ENCODE assay signal across 9 mouse cellular contexts in the genomic region with DNA sequence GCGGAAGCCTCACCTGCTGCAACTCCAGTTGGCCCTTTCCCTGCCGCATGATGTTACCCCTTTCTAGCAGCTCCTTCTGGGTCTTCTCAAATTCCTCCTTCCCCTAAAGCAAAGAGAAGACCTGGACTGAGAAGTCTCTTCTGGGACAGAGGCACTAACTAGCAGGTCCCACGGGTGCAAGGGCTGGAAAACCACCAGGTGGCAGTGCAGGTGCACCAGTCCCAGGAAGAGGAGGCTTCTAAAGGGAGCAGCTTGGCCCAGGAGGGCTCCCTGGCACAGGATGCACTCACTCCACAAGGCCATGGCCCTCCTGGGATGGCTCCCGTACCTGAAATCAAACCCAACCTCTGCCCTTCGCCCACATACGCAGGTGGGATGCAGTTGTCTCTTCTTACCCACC. TPM values are rescaled to one million over a fixed set of nuclear protein-coding genes. Genes with fewer than 3 reads are reported as not detected.
DNase-seq lines count a peak whose midpoint lies in the region; ATAC-seq and TF ChIP-seq lines count a peak whose summit lies in the region.
"Had no signal": no experiment of that assay in that cellular context is flagged by ENCODE, and none has a peak within 500 bp of the region (broad histone marks: within the 10 kb centered on the region; RNA-seq: fewer than 3 reads in every experiment).

No protein-coding gene starts in this region.

- H3K9me3 ChIP-seq in heart, embryonic 11.5 days (replicated peaks; ENCODE audit: control insufficient read depth, low read length), result no peaks in the 10 kb centered on the region
- H3K9me3 ChIP-seq in heart, embryonic 12.5 days (replicated peaks), result no peaks in the 10 kb centered on the region
- H3K9me3 ChIP-seq in embryonic facial prominence, embryonic 10.5 days, result no peaks in the 10 kb centered on the region

- no peak for ATAC-seq in heart, embryonic 11.5 days (replicated peaks; ENCODE audit: insufficient number of reproducible peaks, low FRiP score, low TSS enrichment)
- ATAC-seq in heart, embryonic 12.5 days (ENCODE audit: insufficient number of reproducible peaks, low FRiP score), result no peak

- DNase-seq in adrenal gland, postnatal 10 days, result peak; percentile 81
- peak; percentile 66 for DNase-seq in embryonic facial prominence, embryonic 10.5 days (ENCODE audit: low spot score)
- peak; percentile 81 for DNase-seq in kidney, adult 18-20 months
- DNase-seq in lung, postnatal 14 days, result peak; percentile 75
- peak; percentile 65 for DNase-seq in thymus, postnatal 25 days

- no peak overlapping the region for H3ac ChIP-seq in C2C12 (ENCODE audit: control insufficient read depth, insufficient read length, low read depth)

- 71% methylated on average over 6 of the region's 6 CpGs for WGBS in heart, embryonic 11.5 days (ENCODE audit: insufficient replicate concordance)
- WGBS in heart, embryonic 12.5 days, result 74% methylated on average over 6 of the region's 6 CpGs
- WGBS in embryonic facial prominence, embryonic 10.5 days, result 79% methylated on average over 6 of the region's 6 CpGs

- H3K36me3 ChIP-seq in heart, embryonic 11.5 days (ENCODE audit: control insufficient read depth, insufficient read depth, low read length), result peaks cover 51% of the 10 kb centered on the region
- H3K36me3 ChIP-seq in heart, embryonic 12.5 days, result peaks cover 77% of the 10 kb centered on the region
- H3K36me3 ChIP-seq in C2C12 (ENCODE audit: control insufficient read depth, insufficient read depth), result peaks cover 93% of the 10 kb centered on the region
- H3K36me3 ChIP-seq in embryonic facial prominence, embryonic 10.5 days (replicated peaks), result peaks cover 100% of the 10 kb centered on the region

- no peaks in the 10 kb centered on the region for H3K27me3 ChIP-seq in heart, embryonic 11.5 days (ENCODE audit: control insufficient read depth, insufficient read depth, low read length)
- no peaks in the 10 kb centered on the region for H3K27me3 ChIP-seq in heart, embryonic 12.5 days (replicated peaks)
- no peaks in the 10 kb centered on the region for H3K27me3 ChIP-seq in C2C12 (ENCODE audit: control insufficient read depth, insufficient read depth, insufficient read length)
- H3K27me3 ChIP-seq in embryonic facial prominence, embryonic 10.5 days (replicated peaks; ENCODE audit: low read depth, poor library complexity, severe bottlenecking), result no peaks in the 10 kb centered on the region

- no peak overlapping the region for H3K9ac ChIP-seq in heart, embryonic 11.5 days (ENCODE audit: low read depth, low read length)
- no peak overlapping the region for H3K9ac ChIP-seq in heart, embryonic 12.5 days

- no peak overlapping the region for H3K4me3 ChIP-seq in heart, embryonic 11.5 days (ENCODE audit: low read depth, low read length)
- no peak overlapping the region for H3K4me3 ChIP-seq in heart, embryonic 12.5 days
- no peak overlapping the region for H3K4me3 ChIP-seq in C2C12 (ENCODE audit: insufficient read depth, poor library complexity, severe bottlenecking)
- no peak overlapping the region for H3K4me3 ChIP-seq in embryonic facial prominence, embryonic 10.5 days

- H3K79me2 ChIP-seq in C2C12 (ENCODE audit: control insufficient read depth, insufficient read depth), result peaks cover 43% of the 10 kb centered on the region

- peak overlapping the region; percentile 15; the same call in 1 of the 2 replicates for H3K27ac ChIP-seq in heart, embryonic 11.5 days (ENCODE audit: low read depth, low read length)
- H3K27ac ChIP-seq in heart, embryonic 12.5 days (ENCODE audit: poor library complexity, severe bottlenecking), result no peak overlapping the region
- no peak overlapping the region for H3K27ac ChIP-seq in embryonic facial prominence, embryonic 10.5 days (replicated peaks)

- H3K79me3 ChIP-seq in C2C12 (ENCODE audit: low read depth), result peaks cover 17% of the 10 kb centered on the region

- H3K4me1 ChIP-seq in heart, embryonic 11.5 days (ENCODE audit: control insufficient read depth, insufficient read depth, low read length), result peaks cover 22% of the 10 kb centered on the region
- H3K4me1 ChIP-seq in heart, embryonic 12.5 days (replicated peaks), result peaks cover 35% of the 10 kb centered on the region
- H3K4me1 ChIP-seq in embryonic facial prominence, embryonic 10.5 days, result peaks cover 32% of the 10 kb centered on the region

- TF ChIP-seq CTCF in C2C12 (IDR thresholded peaks at IDR 0.05; ENCODE audit: control insufficient read depth, insufficient read depth, insufficient read length), result peak; percentile 53

- no peak overlapping the region for H3K4me2 ChIP-seq in heart, embryonic 11.5 days
- no peak overlapping the region for H3K4me2 ChIP-seq in heart, embryonic 12.5 days

TF ChIP-seq in C2C12, 6 proteins besides CTCF, POLR2A, EP300 and RAD21:
- TF ChIP-seq MAX (IDR thresholded peaks at IDR 0.05), result no peak
- no peak for TF ChIP-seq USF1 (IDR thresholded peaks at IDR 0.05; ENCODE audit: low read depth)
- no peak for TF ChIP-seq MYOG (IDR thresholded peaks at IDR 0.05; ENCODE audit: control insufficient read depth, extremely low read depth, insufficient read length)

RNA-seq across cellular contexts. Expression of a gene that starts 21.8 kb away (rescaled TPM):
- not detected in 2 replicates for polyA plus RNA-seq in heart, embryonic 11.5 days (2014; fragmentation: Nextera tagmentation; extraction: Ambion mirVana)
- polyA plus RNA-seq in heart, embryonic 12.5 days (2016; fragmentation: Nextera tagmentation; extraction: Ambion mirVana), result not detected in 2 replicates
- 1.5 TPM for polyA plus RNA-seq in C2C12 (2012; fragmentation: generic; extraction: Trizol)
- under 1 TPM in 1 of 2 experiments, not detected in 1; 0.42 TPM for total RNA-seq in adrenal gland, postnatal 10 days (2021)
- not detected in 2 replicates for polyA plus RNA-seq in embryonic facial prominence, embryonic 10.5 days (2016; fragmentation: Nextera tagmentation; extraction: Ambion mirVana)
- total RNA-seq: left cerebral cortex, postnatal 10 days had no signal

RNA-seq across cellular contexts. Expression of a gene that starts 31.0 kb away (rescaled TPM):
- polyA plus RNA-seq in heart, embryonic 11.5 days (2014; fragmentation: Nextera tagmentation; extraction: Ambion mirVana), result 46.6 and 53.8 TPM in 2 replicates
- polyA plus RNA-seq in heart, embryonic 12.5 days (2016; fragmentation: Nextera tagmentation; extraction: Ambion mirVana), result 46.4 and 47.2 TPM in 2 replicates
- polyA plus RNA-seq in C2C12 (2012; fragmentation: generic; extraction: Trizol), result 136 TPM
- 10 to 100 TPM; 53.4 to 62.7 TPM for total RNA-seq in adrenal gland, postnatal 10 days (2021)
- polyA plus RNA-seq in embryonic facial prominence, embryonic 10.5 days (2016; fragmentation: Nextera tagmentation; extraction: Ambion mirVana), result 61.1 and 62.4 TPM in 2 replicates
